Mouse (Mus musculus) neural tube, embryonic 14.5 days (tissue): ENCODE results near the gene Ppp1r13b. TPM values are rescaled to one million over a fixed set of nuclear protein-coding genes. Genes with fewer than 3 reads are reported as not detected.

Source experiments
- ATAC-seq: fragments of 200-750 bp; cut with Nextera tagmentation; 2 replicates; pipeline ENCODE4 v1.8.0; 2017; ENCODE audit warnings: low read depth, mild to moderate bottlenecking, moderate TSS enrichment, moderate library complexity
- H3K27ac ChIP-seq: fragments of 300-500 bp; sonication (generic); 2 replicates; pipeline ENCODE4 v1.5.1; 2014; ENCODE audit warnings: low read depth, mild to moderate bottlenecking, control low read depth, low read length, moderate library complexity, mixed read lengths
- H3K27me3 ChIP-seq: fragments of 300-500 bp; sonication (generic); 2 replicates; pipeline ENCODE4 v1.6.1; 2014; ENCODE audit warnings: low read length; ENCODE audit not compliant: control insufficient read depth, insufficient read depth
- H3K36me3 ChIP-seq: fragments of 300-500 bp; sonication (generic); 2 replicates; pipeline ENCODE4 v1.6.1; 2014; ENCODE audit warnings: low read length, mixed read lengths; ENCODE audit not compliant: control insufficient read depth, insufficient read depth
- H3K4me1 ChIP-seq: fragments of 300-500 bp; sonication (generic); 2 replicates; pipeline ENCODE4 v1.6.1; 2014; ENCODE audit warnings: low read length; ENCODE audit not compliant: control insufficient read depth, insufficient read depth
- H3K4me2 ChIP-seq: fragments of 300-500 bp; sonication (generic); 2 replicates; pipeline ENCODE4 v1.6.1; 2014; ENCODE audit warnings: mild to moderate bottlenecking, low read depth, low read length, control low read depth
- H3K4me3 ChIP-seq: fragments of 300-500 bp; sonication (generic); 2 replicates; pipeline ENCODE4 v1.5.1; 2014; ENCODE audit warnings: low read depth, low read length, control low read depth, mixed read lengths
- H3K9ac ChIP-seq: fragments of 300-500 bp; sonication (generic); replicated peaks from 2 replicates; pipeline ENCODE4 v1.6.1; 2014; ENCODE audit warnings: low read depth, mild to moderate bottlenecking, control low read depth, low read length, mixed read lengths
- H3K9me3 ChIP-seq: fragments of 300-500 bp; sonication (generic); 2 replicates; pipeline ENCODE4 v1.6.1; 2016; ENCODE audit warnings: low read length; ENCODE audit not compliant: control insufficient read depth
- WGBS: fragments of 180-500 bp; shearing (Covaris S2); extraction: QIAGEN DNeasy Blood & Tissue Kit; methylation state at CpG from one replicate; pipeline ENCODE4 v1.1.7; 2014; 5-methylcytosine and 5-hydroxymethylcytosine counted together
- polyA plus RNA-seq: library from polyadenylated mRNA; unstranded; fragments of >200 nt; fragmentation: Nextera tagmentation; extraction: Ambion mirVana; gene quantifications from 2 replicates; pipeline ENCODE4 v1.2.1, GENCODE M21; 2014

Gene Ppp1r13b
- polyA plus RNA-seq, 1 experiment from 2014 or later, result 40.1 TPM

- Histone ChIP-seq H3K4me1 (no peaks in the 10 kb centered on the region), H3K27me3 (no peaks in the 10 kb centered on the region), H3K36me3 (no peaks in the 10 kb centered on the region), H3K4me3 (no peak overlapping the region), H3K9ac (no peak overlapping the region), H3K9me3 (no peaks in the 10 kb centered on the region), H3K27ac (no peak overlapping the region), H3K4me2 (no peak overlapping the region)
- WGBS, result 87% methylated on average over 1 of the region's 1 CpGs
- ATAC-seq, result no peak
These were observed 19.4 kb upstream of the Ppp1r13b start for GRCm38 (mm10) chr12:111927338-111927737.

DNA sequence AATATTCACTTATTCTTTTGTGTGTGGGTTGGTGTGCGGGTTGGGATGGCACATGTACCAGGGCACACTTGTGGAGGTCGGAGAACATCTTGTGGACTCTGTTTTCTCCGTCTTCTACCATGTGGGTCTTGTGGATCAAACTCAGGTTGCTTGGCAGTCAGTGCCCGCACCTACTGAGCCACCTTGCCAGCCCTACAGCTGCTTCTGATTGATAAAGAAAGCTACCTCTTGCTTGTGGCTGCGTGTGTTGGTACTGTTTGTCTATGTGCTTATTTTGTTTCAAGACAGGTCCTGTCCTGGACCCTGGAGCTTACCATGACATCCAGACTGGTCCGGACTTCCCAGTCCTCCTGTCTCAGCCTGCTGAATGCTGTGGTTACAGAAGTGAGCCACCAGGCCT is 15.2 kb upstream of the Ppp1r13b start:
- Histone ChIP-seq H3K9me3 (no peaks in the 10 kb centered on the region), H3K27ac (no peak overlapping the region), H3K9ac (no peak overlapping the region), H3K4me2 (no peak overlapping the region), H3K36me3 (no peaks in the 10 kb centered on the region), H3K4me3 (no peak overlapping the region), H3K27me3 (no peaks in the 10 kb centered on the region), H3K4me1 (no peaks in the 10 kb centered on the region)
- 96% methylated on average over 6 of the region's 6 CpGs for WGBS
- ATAC-seq, result no peak

- no peak overlapping the region for H3K27ac ChIP-seq
- no peak for ATAC-seq
- H3K27me3 ChIP-seq, result no peaks in the 10 kb centered on the region
- no peaks in the 10 kb centered on the region for H3K36me3 ChIP-seq
- no peaks in the 10 kb centered on the region for H3K9me3 ChIP-seq
- no peak overlapping the region for H3K9ac ChIP-seq
- no peak overlapping the region for H3K4me2 ChIP-seq
- no peak overlapping the region for H3K4me3 ChIP-seq
- no peaks in the 10 kb centered on the region for H3K4me1 ChIP-seq
- 55% methylated on average over 9 of the region's 9 CpGs for WGBS
These were observed 12.1 kb upstream of the Ppp1r13b start for GRCm38 (mm10) chr12:111920046-111920445.

GRCm38 (mm10) chr12:111916514-111917217 is 8.8 kb upstream of the Ppp1r13b start:
- 54% methylated on average over 12 of the region's 12 CpGs for WGBS
- H3K27ac ChIP-seq, result no peak overlapping the region

GRCm38 (mm10) chr12:111915781-111916180 is 7.9 kb upstream of the Ppp1r13b start:
- no peaks in the 10 kb centered on the region for H3K27me3 ChIP-seq

More at GRCm38 (mm10) chr12:111916514-111917217, 8.8 kb upstream of the Ppp1r13b start:
- H3K27me3 ChIP-seq, result no peaks in the 10 kb centered on the region
- no peak overlapping the region for H3K9ac ChIP-seq
- H3K36me3 ChIP-seq, result no peaks in the 10 kb centered on the region
- H3K4me3 ChIP-seq, result no peak overlapping the region
- H3K4me1 ChIP-seq, result no peaks in the 10 kb centered on the region
- no peaks in the 10 kb centered on the region for H3K9me3 ChIP-seq
- ATAC-seq, result no peak
- H3K4me2 ChIP-seq, result no peak overlapping the region

DNA sequence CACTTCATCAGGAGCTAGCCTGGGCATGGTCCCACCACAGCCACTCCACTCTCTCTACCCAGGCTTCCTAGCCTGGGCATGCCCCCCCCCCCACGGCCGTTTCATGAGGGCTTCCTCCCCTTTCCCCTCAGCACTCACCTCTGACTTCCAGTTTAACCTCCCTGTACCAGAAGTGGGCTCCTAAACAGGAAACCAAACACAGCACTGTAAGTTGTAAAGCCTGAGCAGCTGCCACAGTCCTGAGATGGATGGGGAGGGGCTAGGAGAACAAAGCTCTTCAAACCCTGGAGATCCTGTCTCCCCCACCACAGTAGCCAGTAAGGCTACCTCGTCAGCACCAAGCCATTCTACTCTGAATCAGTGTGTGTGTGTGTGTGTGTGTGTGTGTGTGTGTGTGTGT is 6.1 kb upstream of the Ppp1r13b start:
- no peaks in the 10 kb centered on the region for H3K9me3 ChIP-seq
- ATAC-seq, result no peak
- 27% methylated on average over 3 of the region's 3 CpGs for WGBS

More at GRCm38 (mm10) chr12:111915781-111916180, 7.9 kb upstream of the Ppp1r13b start:
- Histone ChIP-seq H3K27ac (no peak overlapping the region), H3K9me3 (no peaks in the 10 kb centered on the region), H3K4me3 (no peak overlapping the region), H3K4me2 (no peak overlapping the region), H3K9ac (no peak overlapping the region), H3K36me3 (no peaks in the 10 kb centered on the region), H3K4me1 (no peaks in the 10 kb centered on the region)
- ATAC-seq, result no peak
- 93% methylated on average over 6 of the region's 6 CpGs for WGBS

GRCm38 (mm10) chr12:111912802-111913201 is 4.9 kb upstream of the Ppp1r13b start:
- Histone ChIP-seq H3K4me2 (no peak overlapping the region), H3K36me3 (no peaks in the 10 kb centered on the region), H3K4me3 (no peak overlapping the region), H3K27ac (no peak overlapping the region), H3K9ac (no peak overlapping the region), H3K9me3 (no peaks in the 10 kb centered on the region), H3K27me3 (no peaks in the 10 kb centered on the region), H3K4me1 (no peaks in the 10 kb centered on the region)
- 89% methylated on average over 7 of the region's 7 CpGs for WGBS
- ATAC-seq, result no peak

More for the DNA sequence above, 6.1 kb upstream of the Ppp1r13b start:
- Histone ChIP-seq H3K9ac (no peak overlapping the region), H3K27me3 (no peaks in the 10 kb centered on the region), H3K4me2 (no peak overlapping the region), H3K4me1 (no peaks in the 10 kb centered on the region), H3K4me3 (no peak overlapping the region), H3K36me3 (no peaks in the 10 kb centered on the region), H3K27ac (no peak overlapping the region)

DNA sequence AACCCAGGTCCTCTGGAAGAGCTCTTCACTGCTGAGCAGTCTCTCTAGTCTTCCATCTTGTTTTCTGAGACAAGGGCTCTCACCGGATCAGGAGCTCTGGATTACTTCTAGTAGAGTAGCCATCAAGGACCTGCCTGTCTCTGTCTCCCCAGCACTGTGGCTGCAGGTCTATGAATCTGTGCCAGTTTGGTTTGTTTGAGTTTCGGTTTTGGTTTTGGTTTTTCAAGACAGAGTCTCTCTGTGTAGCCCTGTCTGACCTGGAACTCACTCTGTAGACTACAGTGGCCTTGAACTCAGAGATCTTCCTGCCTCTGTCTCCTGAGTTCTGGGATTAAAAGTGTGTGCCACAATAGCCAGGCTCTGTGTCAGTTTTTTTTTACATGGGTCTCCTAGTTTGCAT is 3.9 kb upstream of the Ppp1r13b start:
- peaks cover under 1% of the 10 kb centered on the region; the same call in 1 of the 2 replicates for H3K4me1 ChIP-seq
- no peaks in the 10 kb centered on the region for H3K36me3 ChIP-seq
- H3K27ac ChIP-seq, result no peak overlapping the region
- H3K4me2 ChIP-seq, result no peak overlapping the region
- WGBS, result 89% methylated on average over 2 of the region's 2 CpGs
- no peak for ATAC-seq
- no peak overlapping the region for H3K4me3 ChIP-seq
- no peaks in the 10 kb centered on the region for H3K9me3 ChIP-seq
- no peak overlapping the region for H3K9ac ChIP-seq
- H3K27me3 ChIP-seq, result no peaks in the 10 kb centered on the region

DNA sequence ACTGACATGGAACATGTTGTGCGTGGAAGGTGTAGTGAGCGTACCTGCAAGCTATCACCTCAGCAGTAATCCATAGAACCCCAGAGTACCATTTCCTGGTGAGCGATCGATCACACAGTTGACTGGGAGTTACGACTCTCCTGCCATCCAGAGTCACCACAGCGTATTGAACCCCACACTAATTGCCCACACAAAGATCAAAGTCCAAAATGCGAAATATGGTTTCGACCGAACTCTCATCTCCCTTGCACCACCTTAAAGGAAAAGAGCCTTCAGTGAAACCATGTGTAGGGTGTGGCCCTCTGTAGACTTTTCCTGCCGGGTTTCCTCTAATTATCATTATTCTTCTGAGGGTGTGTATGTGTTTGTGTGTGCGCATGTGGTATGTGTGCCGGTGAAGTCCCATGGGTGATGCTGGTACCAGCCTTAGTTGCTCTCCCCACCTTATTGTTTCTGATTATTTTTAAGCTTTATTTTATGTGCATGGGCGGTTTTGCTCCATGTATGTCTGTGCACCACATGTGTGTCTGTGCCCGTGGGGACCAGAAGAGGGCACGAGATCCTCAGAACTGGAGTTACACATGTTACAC is 3.4 kb upstream of the Ppp1r13b start:
- H3K27ac ChIP-seq, result no peak overlapping the region
- no peaks in the 10 kb centered on the region for H3K9me3 ChIP-seq
- no peak overlapping the region for H3K4me2 ChIP-seq
- peaks cover 5% of the 10 kb centered on the region; the same call in 1 of the 2 replicates for H3K4me1 ChIP-seq
- WGBS, result 84% methylated on average over 15 of the region's 15 CpGs
- H3K4me3 ChIP-seq, result no peak overlapping the region
- H3K27me3 ChIP-seq, result no peaks in the 10 kb centered on the region
- ATAC-seq, result no peak
- H3K36me3 ChIP-seq, result no peaks in the 10 kb centered on the region
- no peak overlapping the region for H3K9ac ChIP-seq
